Mouse (Mus musculus) cerebellum, adult 2 months (tissue): ENCODE measurements around the gene Leng9.
A peak's percentile ranks its signal among the peaks of the same experiment; 100 is the strongest.

ENCODE experiments used
- CTCF ChIP-seq: fragments of 200-500 bp; IDR thresholded peaks from 2 replicates; pipeline ENCODE4 v1.5.1; 2011; ENCODE audit warnings: low read depth, mild to moderate bottlenecking, control low read depth, low read length, moderate library complexity, borderline replicate concordance; ENCODE audit not compliant: insufficient read depth
- POLR2A ChIP-seq: fragments of 200-500 bp; IDR thresholded peaks from 2 replicates; pipeline ENCODE4 v1.6.1; 2011; ENCODE audit warnings: low read length, control low read depth, borderline replicate concordance; ENCODE audit not compliant: insufficient read depth

GRCm38 (mm10) chr7:4150811-4151221, 642 bp upstream of the Leng9 start:
- TF ChIP-seq POLR2A (peak; percentile 43; the same call in 1 of the 2 replicates), CTCF (no peak)
